Mouse (Mus musculus) intestine, embryonic 14.5 days (tissue): ENCODE measurements around the gene Cotl1. TPM values are rescaled to one million over a fixed set of nuclear protein-coding genes. Genes with fewer than 3 reads are reported as not detected.

ENCODE experiments used
- ATAC-seq: fragments of 200-750 bp; cut with Nextera tagmentation; replicated peaks from 2 replicates; pipeline ENCODE4 v1.8.0; 2017; ENCODE audit warnings: low read depth, moderate number of reproducible peaks, moderate TSS enrichment, moderate library complexity; ENCODE audit not compliant: low FRiP score, low TSS enrichment
- DNase-seq: peaks from one replicate; pipeline ENCODE4 v3.0.0-alpha.2; 2018; ENCODE audit warnings: low spot score
- H3K27ac ChIP-seq: fragments of 300-500 bp; sonication (generic); 2 replicates; pipeline ENCODE4 v1.5.1; 2014; ENCODE audit warnings: low read depth, mild to moderate bottlenecking, control low read depth
- H3K27me3 ChIP-seq: fragments of 300-500 bp; sonication (generic); replicated peaks from 2 replicates; pipeline ENCODE4 v1.6.1; 2014; ENCODE audit warnings: low read length, control low read depth; ENCODE audit not compliant: control insufficient read depth, insufficient read depth
- H3K36me3 ChIP-seq: fragments of 300-500 bp; sonication (generic); 2 replicates; pipeline ENCODE4 v1.6.1; 2014; ENCODE audit warnings: low read length, control low read depth; ENCODE audit not compliant: control insufficient read depth, insufficient read depth
- H3K4me1 ChIP-seq: fragments of 300-500 bp; sonication (generic); replicated peaks from 2 replicates; pipeline ENCODE4 v1.6.1; 2014; ENCODE audit warnings: low read length, control low read depth, mixed read lengths; ENCODE audit not compliant: control insufficient read depth, insufficient read depth
- H3K4me2 ChIP-seq: fragments of 300-500 bp; sonication (generic); 2 replicates; pipeline ENCODE4 v1.6.1; 2014; ENCODE audit warnings: low read length
- H3K4me3 ChIP-seq: fragments of 300-500 bp; sonication (generic); 2 replicates; pipeline ENCODE4 v1.5.1; 2014; ENCODE audit warnings: low read depth, low read length, control low read depth, mixed read lengths
- H3K9ac ChIP-seq: fragments of 300-500 bp; sonication (generic); 2 replicates; pipeline ENCODE4 v1.6.1; 2014; ENCODE audit warnings: mild to moderate bottlenecking, low read length
- H3K9me3 ChIP-seq: fragments of 300-500 bp; sonication (generic); 2 replicates; pipeline ENCODE4 v1.6.1; 2016; ENCODE audit warnings: low read length, control low read depth; ENCODE audit not compliant: control insufficient read depth
- WGBS: fragments of 180-500 bp; shearing (Covaris S2); extraction: QIAGEN DNeasy Blood & Tissue Kit; methylation state at CpG from one replicate; pipeline ENCODE4 v1.1.7; 2014; 5-methylcytosine and 5-hydroxymethylcytosine counted together
- polyA plus RNA-seq: library from polyadenylated mRNA; unstranded; fragments of >200 nt; fragmentation: Nextera tagmentation; extraction: Ambion mirVana; gene quantifications from 2 replicates; pipeline ENCODE4 v1.2.1, GENCODE M21; 2014

The Cotl1 gene
- polyA plus RNA-seq, 1 experiment from 2014 or later = 468 TPM

- Histone ChIP-seq H3K4me1 (peaks cover 9% of the 10 kb centered on the region), H3K27me3 (no peaks in the 10 kb centered on the region), H3K4me2 (peak overlapping the region; percentile 93), H3K9me3 (no peaks in the 10 kb centered on the region), H3K27ac (no peak overlapping the region), H3K36me3 (peaks cover 7% of the 10 kb centered on the region; the same call in 1 of the 2 replicates), H3K9ac (peak overlapping the region; percentile 73), H3K4me3 (peak overlapping the region; percentile 74)
- ATAC-seq (no peak; the same call in 1 of the 2 replicates), DNase-seq (no peak)
- WGBS = 15% methylated on average over 6 of the region's 6 CpGs
Observed at GRCm38 (mm10) chr8:119862749-119863148, 22.4 kb upstream of the Cotl1 start.

GRCm38 (mm10) chr8:119862390-119862734, 22.0 kb upstream of the Cotl1 start:
- ATAC-seq (peak; percentile 81), DNase-seq (no peak)
- H3K4me2 ChIP-seq = peak overlapping the region; percentile 93
- H3K9me3 ChIP-seq = no peaks in the 10 kb centered on the region
- H3K4me3 ChIP-seq = peak overlapping the region; percentile 74
- peak overlapping the region; percentile 64; the same call in 1 of the 2 replicates for H3K27ac ChIP-seq
- H3K4me1 ChIP-seq = peaks cover 9% of the 10 kb centered on the region
- peaks cover 7% of the 10 kb centered on the region; the same call in 1 of the 2 replicates for H3K36me3 ChIP-seq
- H3K27me3 ChIP-seq = no peaks in the 10 kb centered on the region
- H3K9ac ChIP-seq = peak overlapping the region; percentile 73
- 2% methylated on average over 19 of the region's 19 CpGs for WGBS

- H3K9me3 ChIP-seq = no peaks in the 10 kb centered on the region
Observed at GRCm38 (mm10) chr8:119861706-119862389, 21.5 kb upstream of the Cotl1 start, which contains the start of gene Klhl36. Klhl36 (plus strand) TSS chr8:119862266.

GRCm38 (mm10) chr8:119857767-119858166, 17.4 kb upstream of the Cotl1 start:
- DNase-seq (no peak), ATAC-seq (no peak)
- Histone ChIP-seq H3K4me3 (no peak overlapping the region), H3K27ac (no peak overlapping the region), H3K4me1 (peaks cover 4% of the 10 kb centered on the region), H3K9me3 (no peaks in the 10 kb centered on the region), H3K9ac (no peak overlapping the region), H3K27me3 (no peaks in the 10 kb centered on the region), H3K4me2 (no peak overlapping the region), H3K36me3 (no peaks in the 10 kb centered on the region)
- WGBS = 50% methylated on average over 6 of the region's 6 CpGs

More at GRCm38 (mm10) chr8:119861706-119862389, 21.5 kb upstream of the Cotl1 start, which contains the start of gene Klhl36:
- peaks cover 9% of the 10 kb centered on the region for H3K4me1 ChIP-seq
- peak within 1 kb of the TSS; percentile 64; the same call in 1 of the 2 replicates for H3K27ac ChIP-seq
- DNase-seq (peak; percentile 100), ATAC-seq (peak; percentile 98)
- H3K4me3 ChIP-seq = peak within 1 kb of the TSS; percentile 74
- H3K4me2 ChIP-seq = peak within 1 kb of the TSS; percentile 93
- under 1% methylated on average over 34 of the region's 35 CpGs for WGBS
- peaks cover 7% of the 10 kb centered on the region; the same call in 1 of the 2 replicates for H3K36me3 ChIP-seq
- H3K9ac ChIP-seq = peak within 1 kb of the TSS; percentile 73
- H3K27me3 ChIP-seq = no peaks in the 10 kb centered on the region

DNA sequence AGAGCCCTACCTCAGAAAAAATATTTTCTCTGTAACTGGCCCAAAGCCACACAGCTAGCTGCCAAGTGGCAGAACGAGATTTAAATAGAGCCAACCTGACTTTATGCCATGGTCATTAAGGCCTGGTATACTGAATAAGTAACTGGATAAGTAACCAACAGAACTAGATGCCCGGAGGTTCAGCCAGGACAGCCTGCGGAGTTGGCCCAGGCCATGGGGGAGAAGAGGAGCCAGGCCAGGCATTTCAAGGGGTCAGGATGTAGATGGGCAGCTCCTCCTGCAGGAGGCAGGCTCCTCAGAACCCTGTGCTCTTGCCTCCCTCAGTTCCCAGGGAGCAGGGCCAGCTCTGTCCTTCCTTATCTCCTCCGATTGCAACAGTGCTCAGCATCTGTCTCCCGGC, 15.3 kb upstream of the Cotl1 start:
- Histone ChIP-seq H3K36me3 (no peaks in the 10 kb centered on the region), H3K9ac (no peak overlapping the region), H3K9me3 (no peaks in the 10 kb centered on the region), H3K27ac (no peak overlapping the region), H3K27me3 (no peaks in the 10 kb centered on the region), H3K4me1 (no peaks in the 10 kb centered on the region), H3K4me2 (no peak overlapping the region), H3K4me3 (no peak overlapping the region)
- WGBS = 81% methylated on average over 5 of the region's 5 CpGs
- ATAC-seq (no peak), DNase-seq (no peak)

- WGBS = 49% methylated on average over 5 of the region's 5 CpGs
- H3K27ac ChIP-seq = no peak overlapping the region
- ATAC-seq = no peak
- no peak overlapping the region for H3K4me2 ChIP-seq
- H3K4me1 ChIP-seq = no peaks in the 10 kb centered on the region
- H3K9ac ChIP-seq = no peak overlapping the region
- H3K4me3 ChIP-seq = no peak overlapping the region
- H3K36me3 ChIP-seq = no peaks in the 10 kb centered on the region
- no peaks in the 10 kb centered on the region for H3K27me3 ChIP-seq
- H3K9me3 ChIP-seq = no peaks in the 10 kb centered on the region
- DNase-seq = no peak
Observed at GRCm38 (mm10) chr8:119854035-119854434, 13.7 kb upstream of the Cotl1 start.

DNA sequence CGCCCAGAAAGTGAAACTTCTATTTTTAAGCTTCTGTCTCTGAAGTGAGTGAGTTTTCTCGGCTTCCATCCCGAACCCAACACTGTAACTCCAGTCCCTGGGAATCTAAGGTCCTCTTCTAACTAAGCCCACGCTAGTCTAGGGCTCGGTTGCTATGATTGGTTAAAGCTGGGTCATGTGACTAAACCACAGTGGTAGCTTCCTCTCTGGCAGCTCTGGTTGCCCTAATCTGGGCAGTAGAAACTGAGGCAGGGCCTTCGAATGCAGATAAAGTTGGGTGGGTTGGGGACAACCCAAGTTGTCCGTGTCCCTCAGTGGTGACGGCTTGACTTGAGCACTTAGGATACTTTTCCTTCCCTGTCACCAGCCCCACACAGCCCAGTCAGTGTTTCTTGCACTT, 13.2 kb upstream of the Cotl1 start:
- no peak for DNase-seq
- 71% methylated on average over 8 of the region's 8 CpGs for WGBS
- no peak for ATAC-seq
- no peaks in the 10 kb centered on the region for H3K36me3 ChIP-seq
- no peak overlapping the region for H3K4me3 ChIP-seq
- no peak overlapping the region for H3K9ac ChIP-seq
- H3K27ac ChIP-seq = no peak overlapping the region
- H3K9me3 ChIP-seq = no peaks in the 10 kb centered on the region
- H3K4me2 ChIP-seq = no peak overlapping the region
- H3K4me1 ChIP-seq = no peaks in the 10 kb centered on the region
- no peaks in the 10 kb centered on the region for H3K27me3 ChIP-seq

GRCm38 (mm10) chr8:119847232-119847922, 7.0 kb upstream of the Cotl1 start:
- 88% methylated on average over 16 of the region's 16 CpGs for WGBS
- DNase-seq = no peak
- Histone ChIP-seq H3K4me3 (no peak overlapping the region), H3K9ac (no peak overlapping the region), H3K27me3 (no peaks in the 10 kb centered on the region), H3K4me1 (no peaks in the 10 kb centered on the region), H3K27ac (no peak overlapping the region), H3K36me3 (no peaks in the 10 kb centered on the region), H3K9me3 (no peaks in the 10 kb centered on the region), H3K4me2 (no peak overlapping the region)
- ATAC-seq = no peak
